Mouse (Mus musculus) limb, embryonic 13.5 days (tissue): ENCODE data around the gene Ppie. TPM values are rescaled to one million over a fixed set of nuclear protein-coding genes. Genes with fewer than 3 reads are reported as not detected.
"Not testable (repeated sequence)": the region's sequence is repeated elsewhere in the genome, so short reads cannot be mapped to it uniquely, and the experiment has no call there.

Experiments
- ATAC-seq: fragments of 200-750 bp; cut with Nextera tagmentation; 2 replicates; pipeline ENCODE4 v1.8.0; 2017; ENCODE audit warnings: low read depth, moderate number of reproducible peaks, moderate TSS enrichment; ENCODE audit not compliant: low FRiP score
- H3K27ac ChIP-seq: fragments of 300-500 bp; sonication (generic); 2 replicates; pipeline ENCODE4 v1.5.1; 2015; ENCODE audit warnings: inconsistent platforms, mild to moderate bottlenecking, moderate library complexity
- H3K27me3 ChIP-seq: fragments of 300-500 bp; sonication (generic); 2 replicates; pipeline ENCODE4 v1.6.1; 2015; ENCODE audit warnings: mild to moderate bottlenecking, inconsistent platforms
- H3K36me3 ChIP-seq: fragments of 300-500 bp; sonication (generic); 2 replicates; pipeline ENCODE4 v1.6.1; 2015; ENCODE audit warnings: inconsistent platforms, mild to moderate bottlenecking, moderate library complexity
- H3K4me1 ChIP-seq: fragments of 300-500 bp; sonication (generic); 2 replicates; pipeline ENCODE4 v1.6.1; 2015; ENCODE audit warnings: inconsistent platforms
- H3K4me2 ChIP-seq: fragments of 300-500 bp; sonication (generic); replicated peaks from 2 replicates; pipeline ENCODE4 v1.6.1; 2015; ENCODE audit warnings: inconsistent platforms, mild to moderate bottlenecking, moderate library complexity
- H3K4me3 ChIP-seq: fragments of 300-500 bp; sonication (generic); 2 replicates; pipeline ENCODE4 v1.5.1; 2015; ENCODE audit warnings: moderate library complexity, mild to moderate bottlenecking, inconsistent platforms
- H3K9ac ChIP-seq: fragments of 300-500 bp; sonication (generic); 2 replicates; pipeline ENCODE4 v1.6.1; 2015; ENCODE audit warnings: mild to moderate bottlenecking, inconsistent platforms
- H3K9me3 ChIP-seq: fragments of 300-500 bp; sonication (generic); 2 replicates; pipeline ENCODE4 v1.6.1; 2016; ENCODE audit warnings: inconsistent platforms
- WGBS: fragments of 180-500 bp; shearing (Covaris S2); methylation state at CpG from one replicate; pipeline ENCODE4 v1.1.7; 2015; 5-methylcytosine and 5-hydroxymethylcytosine counted together
- polyA plus RNA-seq: library from polyadenylated mRNA; unstranded; fragments of >200 nt; fragmentation: Nextera tagmentation; extraction: Ambion mirVana; gene quantifications from 2 replicates; pipeline ENCODE4 v1.2.1, GENCODE M21; 2015

Ppie gene
- polyA plus RNA-seq, 1 experiment from 2014 or later, result 103 TPM

DNA sequence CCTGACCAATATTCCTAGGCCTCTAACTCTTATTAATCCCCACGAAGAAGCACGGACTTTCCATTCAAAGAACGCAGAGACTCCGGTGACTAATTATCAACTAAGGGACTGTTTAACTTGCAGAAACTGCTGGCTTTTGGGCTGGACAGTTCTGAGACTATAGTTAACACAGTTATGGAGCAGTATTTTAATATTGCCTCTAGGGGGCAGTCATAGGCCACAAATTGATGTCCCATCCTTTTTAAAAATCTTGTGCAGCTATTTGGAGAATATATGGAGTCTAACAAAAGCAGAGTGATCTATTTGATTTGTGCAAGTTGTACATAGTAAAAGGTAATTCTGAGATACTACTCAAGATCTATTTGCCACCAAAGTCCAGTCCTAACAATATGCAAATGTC, 15.3 kb upstream of the Ppie start:
- no peak overlapping the region for H3K4me3 ChIP-seq
- no peaks in the 10 kb centered on the region for H3K4me1 ChIP-seq
- no peaks in the 10 kb centered on the region for H3K36me3 ChIP-seq
- ATAC-seq, result no peak; the same call in 1 of the 2 replicates
- WGBS, result 19% methylated on average over 4 of the region's 4 CpGs
- no peak overlapping the region for H3K9ac ChIP-seq
- no peak overlapping the region for H3K27ac ChIP-seq
- H3K4me2 ChIP-seq, result no peak overlapping the region
- H3K27me3 ChIP-seq, result no peaks in the 10 kb centered on the region
- H3K9me3 ChIP-seq, result no peaks in the 10 kb centered on the region

DNA sequence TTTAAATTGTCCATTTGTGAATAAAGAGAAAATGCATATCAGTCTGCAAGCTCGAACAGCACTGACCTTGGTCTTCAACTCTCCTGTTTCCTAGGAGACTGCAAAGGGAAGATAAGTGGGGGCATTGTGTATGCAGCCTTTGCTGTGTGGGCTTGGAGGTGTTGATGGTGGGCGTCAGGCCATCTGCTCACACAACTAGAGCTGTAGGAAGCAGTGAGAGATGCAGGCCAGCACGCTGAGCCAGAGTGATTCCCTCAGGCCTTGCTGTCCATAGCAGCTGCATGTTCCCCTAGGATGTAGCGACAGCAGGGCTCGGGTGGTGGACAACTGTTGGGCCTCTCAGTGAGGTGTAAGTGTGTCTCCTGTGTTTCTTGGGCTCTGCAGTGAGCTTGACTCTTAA, 13.2 kb upstream of the Ppie start:
- Histone ChIP-seq H3K27me3 (no peaks in the 10 kb centered on the region), H3K36me3 (no peaks in the 10 kb centered on the region), H3K9ac (no peak overlapping the region), H3K27ac (no peak overlapping the region), H3K9me3 (no peaks in the 10 kb centered on the region), H3K4me3 (no peak overlapping the region), H3K4me2 (no peak overlapping the region), H3K4me1 (no peaks in the 10 kb centered on the region)
- WGBS, result 55% methylated on average over 5 of the region's 5 CpGs
- no peak for ATAC-seq

GRCm38 (mm10) chr4:123152003-123152402, 12.3 kb upstream of the Ppie start:
- H3K27me3 ChIP-seq, result no peaks in the 10 kb centered on the region; the same call in 1 of the 2 replicates
- H3K27ac ChIP-seq, result no peak overlapping the region
- 79% methylated on average over 4 of the region's 4 CpGs for WGBS
- ATAC-seq, result no peak
- no peak overlapping the region for H3K9ac ChIP-seq
- H3K4me1 ChIP-seq, result no peaks in the 10 kb centered on the region
- H3K4me3 ChIP-seq, result no peak overlapping the region
- no peak overlapping the region for H3K4me2 ChIP-seq
- no peaks in the 10 kb centered on the region for H3K9me3 ChIP-seq
- no peaks in the 10 kb centered on the region for H3K36me3 ChIP-seq

DNA sequence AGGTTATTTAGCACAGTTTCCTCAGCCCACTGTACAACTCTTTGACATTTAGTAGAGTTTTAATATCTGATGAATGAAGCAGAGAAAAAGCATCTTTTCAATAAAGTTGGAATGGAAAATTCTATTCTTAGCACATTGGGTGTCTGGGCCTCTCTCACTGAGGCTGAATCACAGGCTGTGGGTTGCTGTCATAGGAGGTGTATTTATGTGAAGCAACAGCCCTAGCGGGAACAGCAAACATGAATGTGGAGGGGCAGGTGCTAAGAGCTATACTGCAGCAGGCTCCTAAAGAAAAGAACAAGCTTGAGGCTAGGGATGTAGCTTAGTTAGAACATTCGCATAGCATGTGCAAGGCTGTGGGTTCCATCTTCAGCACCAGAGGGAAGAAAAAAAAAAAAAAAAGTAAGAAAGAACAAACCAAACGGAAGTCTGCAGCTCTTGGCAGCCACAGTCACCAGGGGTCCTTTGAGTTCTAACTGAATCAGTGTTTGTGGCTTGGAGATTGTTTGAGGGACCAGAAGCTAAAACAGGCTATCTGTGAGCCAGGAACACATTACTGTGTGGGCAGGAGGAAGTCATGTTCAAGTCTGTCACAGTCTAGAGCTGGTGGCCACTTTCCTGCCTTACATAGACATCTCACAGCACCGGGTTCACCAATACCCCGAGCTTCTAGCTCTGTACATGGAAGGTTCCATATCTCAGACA, 7.8 kb upstream of the Ppie start:
- Histone ChIP-seq H3K27me3 (peaks cover 10% of the 10 kb centered on the region; the same call in 1 of the 2 replicates), H3K4me3 (no peak overlapping the region), H3K9ac (no peak overlapping the region), H3K4me2 (no peak overlapping the region), H3K27ac (no peak overlapping the region), H3K9me3 (no peaks in the 10 kb centered on the region), H3K36me3 (no peaks in the 10 kb centered on the region), H3K4me1 (no peaks in the 10 kb centered on the region)
- no peak for ATAC-seq
- WGBS, result 80% methylated on average over 5 of the region's 5 CpGs

DNA sequence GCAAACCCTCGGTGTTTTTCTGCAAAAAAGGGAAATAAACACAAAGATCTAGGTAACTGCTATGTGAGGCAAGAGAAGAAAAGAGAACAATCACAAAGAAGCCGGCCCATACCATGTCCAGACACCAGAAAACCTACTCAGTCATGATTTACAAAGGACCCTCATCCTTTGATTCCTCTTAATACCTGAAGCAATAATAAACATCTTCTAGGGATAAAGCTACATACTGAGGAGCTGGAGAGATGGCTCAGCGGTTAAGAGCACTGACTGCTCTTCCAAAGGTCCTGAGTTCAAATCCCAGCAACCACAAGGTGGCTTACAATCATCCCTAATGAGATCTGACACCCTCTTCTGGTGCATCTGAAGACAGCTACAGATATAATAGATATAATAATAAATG, 2.2 kb downstream of the Ppie start:
- Histone ChIP-seq H3K27me3 (0 out of 2 replicates have a peak, but pooled peaks cover 5% of the 10 kb centered on the region), H3K4me3 (no peak overlapping the region), H3K4me2 (no peak overlapping the region; the same call in 1 of the 2 replicates), H3K36me3 (peaks cover 41% of the 10 kb centered on the region), H3K4me1 (peaks cover 19% of the 10 kb centered on the region), H3K9ac (no peak overlapping the region), H3K9me3 (no peaks in the 10 kb centered on the region), H3K27ac (no peak overlapping the region)
- 88% methylated on average over 3 of the region's 3 CpGs for WGBS
- no peak for ATAC-seq

- Histone ChIP-seq H3K4me3 (no peak overlapping the region), H3K36me3 (peaks cover 76% of the 10 kb centered on the region), H3K27me3 (no peaks in the 10 kb centered on the region), H3K9me3 (no peaks in the 10 kb centered on the region), H3K9ac (no peak overlapping the region), H3K4me1 (no peaks in the 10 kb centered on the region), H3K4me2 (no peak overlapping the region), H3K27ac (no peak overlapping the region)
- 90% methylated on average over 4 of the region's 4 CpGs for WGBS
- no peak for ATAC-seq
These were observed 12.7 kb downstream of the Ppie start for GRCm38 (mm10) chr4:123127051-123127450.

DNA sequence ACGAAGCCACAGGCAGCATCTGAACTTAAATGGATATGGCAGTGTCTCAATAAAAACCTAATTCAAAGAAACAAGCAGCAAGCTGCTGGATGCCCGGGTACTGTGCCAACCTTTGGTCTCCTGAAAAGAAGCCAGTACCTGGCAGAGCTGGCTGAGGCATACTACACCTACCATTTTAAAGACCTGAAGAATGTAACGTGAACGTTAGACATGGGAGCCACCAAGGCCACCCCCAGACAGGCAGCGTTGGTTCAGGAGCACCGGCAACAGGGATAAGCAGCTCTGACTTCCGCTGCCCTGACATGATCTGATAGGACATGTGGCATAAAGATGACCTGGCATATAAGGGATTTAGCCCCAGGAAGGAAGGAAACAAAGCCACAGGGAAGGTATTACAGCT, 13.1 kb downstream of the Ppie start:
- H3K9me3 ChIP-seq, result no peaks in the 10 kb centered on the region
- H3K4me3 ChIP-seq, result no peak overlapping the region
- H3K4me1 ChIP-seq, result no peaks in the 10 kb centered on the region
- H3K4me2 ChIP-seq, result no peak overlapping the region
- H3K27me3 ChIP-seq, result no peaks in the 10 kb centered on the region
- WGBS, result 92% methylated on average over 7 of the region's 7 CpGs
- H3K36me3 ChIP-seq, result peaks cover 72% of the 10 kb centered on the region
- no peak overlapping the region for H3K9ac ChIP-seq
- no peak overlapping the region for H3K27ac ChIP-seq
- no peak for ATAC-seq

DNA sequence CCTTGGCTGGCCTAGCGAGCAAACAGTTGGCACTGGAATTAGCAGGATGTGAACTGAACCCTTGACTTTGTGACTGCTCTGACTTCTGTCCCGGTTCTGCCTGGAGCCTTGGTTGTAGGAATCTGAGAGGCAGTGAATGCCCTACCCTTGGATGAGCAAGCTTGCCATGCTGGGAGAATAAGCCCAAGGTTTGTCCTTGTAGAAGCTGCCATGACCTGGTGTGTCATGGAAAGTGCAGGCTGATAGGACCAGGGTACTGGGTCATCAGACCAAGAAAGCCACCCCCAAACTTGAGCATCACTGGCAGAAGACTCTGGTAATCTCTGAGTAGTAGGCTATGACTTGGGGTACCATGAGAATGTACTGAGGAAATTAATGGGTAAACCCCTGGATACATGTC, 18.5 kb downstream of the Ppie start:
- Histone ChIP-seq H3K27me3 (peaks cover 18% of the 10 kb centered on the region), H3K9me3 (no peaks in the 10 kb centered on the region), H3K9ac (no peak overlapping the region), H3K36me3 (peaks cover 25% of the 10 kb centered on the region), H3K27ac (no peak overlapping the region), H3K4me3 (no peak overlapping the region), H3K4me1 (no peaks in the 10 kb centered on the region), H3K4me2 (no peak overlapping the region)
- no peak for ATAC-seq
- 72% methylated on average over 2 of the region's 2 CpGs for WGBS

DNA sequence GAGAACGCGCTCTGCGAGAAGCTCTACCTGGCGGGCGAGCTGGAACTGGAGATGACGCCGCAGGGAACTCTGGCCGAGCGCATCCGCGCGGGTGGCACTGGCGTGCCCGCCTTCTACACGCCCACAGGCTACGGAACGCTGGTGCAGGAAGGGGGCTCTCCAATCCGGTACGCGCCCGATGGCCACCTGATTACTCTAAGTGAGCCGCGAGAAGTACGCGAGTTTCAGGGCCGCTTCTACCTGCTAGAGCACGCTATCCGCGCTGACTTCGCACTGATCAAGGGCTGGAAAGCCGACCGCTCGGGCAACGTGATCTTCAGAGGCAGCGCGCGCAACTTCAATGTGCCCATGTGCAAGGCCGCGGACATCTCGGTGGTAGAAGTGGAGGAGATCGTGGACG, 23.1 kb downstream of the Ppie start:
- WGBS, result 19% methylated on average over 25 of the region's 42 CpGs
- Histone ChIP-seq H3K27me3 (peaks cover 31% of the 10 kb centered on the region), H3K4me2 (peak overlapping the region; percentile 67), H3K4me3 (peak overlapping the region; percentile 44)
- not testable (repeated sequence) for H3K9ac ChIP-seq, H3K9me3 ChIP-seq, H3K36me3 ChIP-seq, H3K4me1 ChIP-seq, H3K27ac ChIP-seq
- peak; percentile 52; the same call in 1 of the 2 replicates for ATAC-seq

- Histone ChIP-seq H3K9me3 (no peaks in the 10 kb centered on the region), H3K4me1 (0 out of 2 replicates have a peak, but pooled peaks cover 3% of the 10 kb centered on the region), H3K36me3 (no peaks in the 10 kb centered on the region), H3K9ac (peak within 1 kb of the TSS; percentile 62), H3K4me2 (peak within 1 kb of the TSS; percentile 67), H3K27ac (no peak within 1 kb of the TSS), H3K4me3 (peak within 1 kb of the TSS; percentile 44), H3K27me3 (peaks cover 31% of the 10 kb centered on the region)
- WGBS, result 8% methylated on average over 22 of the region's 22 CpGs
- peak; percentile 29; the same call in 1 of the 2 replicates for ATAC-seq
These were observed 23.7 kb downstream of the Ppie start, which contains the start of gene Oxct2b for GRCm38 (mm10) chr4:123116011-123116410. Oxct2b (plus strand) TSS chr4:123116266.

- not testable (repeated sequence) for H3K27ac ChIP-seq, H3K4me2 ChIP-seq, H3K9ac ChIP-seq, H3K36me3 ChIP-seq, ATAC-seq, H3K4me3 ChIP-seq, H3K4me1 ChIP-seq, H3K9me3 ChIP-seq
- WGBS, result 86% methylated on average over 4 of the region's 4 CpGs
- H3K27me3 ChIP-seq, result peaks cover 31% of the 10 kb centered on the region
These were observed 25.1 kb downstream of the Ppie start for GRCm38 (mm10) chr4:123114651-123115050.

GRCm38 (mm10) chr4:123112216-123112764, 27.5 kb downstream of the Ppie start:
- Histone ChIP-seq H3K36me3 (no peaks in the 10 kb centered on the region), H3K27me3 (peaks cover 29% of the 10 kb centered on the region), H3K4me1 (0 out of 2 replicates have a peak, but pooled peaks cover 3% of the 10 kb centered on the region), H3K4me2 (no peak overlapping the region), H3K9ac (no peak overlapping the region), H3K27ac (no peak overlapping the region), H3K9me3 (no peaks in the 10 kb centered on the region), H3K4me3 (no peak overlapping the region)
- 80% methylated on average over 8 of the region's 8 CpGs for WGBS
- no peak for ATAC-seq
